24 mouse cellular contexts compared by ENCODE assay signal in genomic region chr11:102821231-102821630, GRCm38 (mm10). TPM values are rescaled to one million over a fixed set of nuclear protein-coding genes. Genes with fewer than 3 reads are reported as not detected.
A peak's percentile ranks its signal among the peaks of the same experiment; 100 is the strongest.
DNase-seq lines count a peak whose midpoint lies in the region; ATAC-seq and TF ChIP-seq lines count a peak whose summit lies in the region.
"Had no signal": no experiment of that assay in that cellular context is flagged by ENCODE, and none has a peak within 500 bp of the region (broad histone marks: within the 10 kb centered on the region; RNA-seq: fewer than 3 reads in every experiment).

No protein-coding gene starts in this region.

- no peaks in the 10 kb centered on the region for H3K36me3 ChIP-seq in ES-E14 (ENCODE audit: control insufficient read depth, insufficient read depth, low read length, poor library complexity, severe bottlenecking)
- no peaks in the 10 kb centered on the region for H3K36me3 ChIP-seq in splenic B cell, adult 2 months (ENCODE audit: control insufficient read depth, insufficient read depth, low read length, poor library complexity, severe bottlenecking)
- H3K36me3 ChIP-seq: hindbrain, embryonic 15.5 days had no signal

- no peak overlapping the region; the same call in 1 of the 2 replicates for H3K27ac ChIP-seq in ES-E14 (ENCODE audit: insufficient read depth, low read depth, low read length, poor library complexity, severe bottlenecking)
- H3K27ac ChIP-seq: hindbrain, embryonic 15.5 days had no signal

- DNase-seq in CD4-positive, CD25-positive, alpha-beta regulatory T cell, adult 2 months (ENCODE audit: low read depth, low spot score), result peak; percentile 38
- DNase-seq in lung, postnatal 36 days, result peak; percentile 9
- no peak for DNase-seq in lung, postnatal 10 days
- peak; percentile 84 for DNase-seq in ES-E14 (ENCODE audit: low read depth, low spot score)
- DNase-seq in splenic B cell, adult 2 months (ENCODE audit: low read depth, low spot score), result peak; percentile 34
- DNase-seq in urinary bladder, adult 2 months (ENCODE audit: low spot score), result no peak
- no peak for DNase-seq in frontal cortex, postnatal 14 days (ENCODE audit: low spot score in 2 of 2)
- DNase-seq: adrenal gland, postnatal 14 days; cerebellum, adult 18-20 months; cerebellum, postnatal 36 days; gastrocnemius, postnatal 14 days; heart, postnatal 10 days; kidney, postnatal 25 days; layer of hippocampus, adult 9-11 months; lung, postnatal 14 days; right cerebral cortex, postnatal 14 days had no signal

- H3K4me3 ChIP-seq in ES-E14 (ENCODE audit: insufficient read depth in 1 of 2, low read depth in 1 of 2, low read length in 2 of 2, poor library complexity in 1 of 2, severe bottlenecking in 1 of 2), result no peak overlapping the region
- H3K4me3 ChIP-seq: hindbrain, embryonic 15.5 days had no signal

- H3K9ac ChIP-seq in ES-E14 (ENCODE audit: insufficient read depth, low read depth, low read length, poor library complexity, severe bottlenecking), result no peak overlapping the region
- H3K9ac ChIP-seq: hindbrain, embryonic 15.5 days had no signal

- H3K4me1 ChIP-seq in ES-E14 (ENCODE audit: control insufficient read depth in 2 of 2, insufficient read depth in 2 of 2, low read length in 2 of 2, poor library complexity in 1 of 2), result peaks cover 5 to 7% of the 10 kb centered on the region in 2 experiments

- no peak for ATAC-seq in CD4-positive, CD25-positive, alpha-beta regulatory T cell, adult 4 months
- ATAC-seq: intestine, postnatal 0 days; midbrain, embryonic 16.5 days had no signal

- in situ Hi-C loops in ES-E14 (cut with MboI; ENCODE audit: low sequenced_read_pairs in 2 of 2, unreplicated experiment in 2 of 2), result no loop called here

- H3K9me3 ChIP-seq in ES-E14 (ENCODE audit: control insufficient read depth, insufficient read depth, low read depth, low read length), result no peaks in the 10 kb centered on the region
- H3K9me3 ChIP-seq: hindbrain, embryonic 15.5 days had no signal

- peaks cover 4% of the 10 kb centered on the region for H3K27me3 ChIP-seq in splenic B cell, adult 2 months (ENCODE audit: control insufficient read depth, insufficient read depth, low read length, poor library complexity, severe bottlenecking)
- H3K27me3 ChIP-seq: hindbrain, embryonic 15.5 days had no signal

TF ChIP-seq in ES-E14, 5 proteins besides CTCF, POLR2A, EP300 and RAD21:
- TF ChIP-seq MAFK (IDR thresholded peaks at IDR 0.05; ENCODE audit: insufficient read depth, low read depth, low read length), result no peak
- TF ChIP-seq ZNF384 (IDR thresholded peaks at IDR 0.05; ENCODE audit: low read depth, low read length), result peak; percentile 44; the same call in 1 of the 2 replicates

RNA-seq across cellular contexts. Expression of gene Gjc1, which starts 1.7 kb away (rescaled TPM):
- under 1 TPM in 1 of 2 experiments, not detected in 1; 0.28 TPM for polyA plus RNA-seq in CD4-positive, CD25-positive, alpha-beta regulatory T cell, adult 4 months (2017; shearing (Covaris generic))
- total RNA-seq in ES-E14 (2012; rRNA removed), result 74.8 and 77.1 TPM in 2 replicates
- polyA plus RNA-seq in urinary bladder, adult 2 months (2012; rRNA removed), result 31.1 and 31.3 TPM in 2 replicates
- total RNA-seq: megakaryocyte-erythroid progenitor cell, adult 5-6 weeks; MEL had no signal

RNA-seq across cellular contexts. Expression of gene Higd1b, which starts 14.4 kb away (rescaled TPM):
- polyA plus RNA-seq in CD4-positive, CD25-positive, alpha-beta regulatory T cell, adult 4 months (2017; shearing (Covaris generic)), result not detected
- 1.0 TPM in 1 of 2 replicates, not detected in the other for total RNA-seq in ES-E14 (2012; rRNA removed)
- 3.2 and 4.0 TPM in 2 replicates for polyA plus RNA-seq in urinary bladder, adult 2 months (2012; rRNA removed)
- total RNA-seq: megakaryocyte-erythroid progenitor cell, adult 5-6 weeks; MEL had no signal
- polyA plus RNA-seq: liver, embryonic 16.5 days had no signal

RNA-seq across cellular contexts. Expression of gene Eftud2, which starts 59.6 kb away (rescaled TPM):
- polyA plus RNA-seq in CD4-positive, CD25-positive, alpha-beta regulatory T cell, adult 4 months (2017; shearing (Covaris generic)), result 100 to 1,000 TPM in 1 of 2 experiments, 10 to 100 TPM in 1; 97.2 to 170 TPM
- total RNA-seq in ES-E14 (2012; rRNA removed), result 161 and 198 TPM in 2 replicates
- 42.1 and 43.4 TPM in 2 replicates for polyA plus RNA-seq in urinary bladder, adult 2 months (2012; rRNA removed)

RNA-seq across cellular contexts. Expression of gene Ccdc103, which starts 59.8 kb away (rescaled TPM):
- polyA plus RNA-seq in CD4-positive, CD25-positive, alpha-beta regulatory T cell, adult 4 months (2017; shearing (Covaris generic)), result not detected
- 0.48 and 1.1 TPM in 2 replicates for total RNA-seq in ES-E14 (2012; rRNA removed)
- 0.66 and 0.77 TPM in 2 replicates for polyA plus RNA-seq in urinary bladder, adult 2 months (2012; rRNA removed)
- total RNA-seq: gastrocnemius, postnatal 14 days; megakaryocyte-erythroid progenitor cell, adult 5-6 weeks had no signal
- polyA plus RNA-seq: spleen, adult 2 months had no signal

RNA-seq across cellular contexts. Expression of gene Adam11, which starts 60.0 kb away (rescaled TPM):
- polyA plus RNA-seq in CD4-positive, CD25-positive, alpha-beta regulatory T cell, adult 4 months (2017; shearing (Covaris generic)), result not detected
- 1.7 and 2.5 TPM in 2 replicates for total RNA-seq in ES-E14 (2012; rRNA removed)
- polyA plus RNA-seq in urinary bladder, adult 2 months (2012; rRNA removed), result 7.5 and 8.5 TPM in 2 replicates

Comparison
In these comparisons a context has a peak if more than half of its experiments do, and no peak if none do; other contexts are left out.
1. DNase-seq: peak in CD4-positive, CD25-positive, alpha-beta regulatory T cell, adult 2 months (single experiment), lung, postnatal 36 days (single experiment), ES-E14 (single experiment) and splenic B cell, adult 2 months (single experiment); none in lung, postnatal 10 days (single experiment), urinary bladder, adult 2 months (single experiment) and frontal cortex, postnatal 14 days (0 of 2).
2. RNA of gene Gjc1, which starts 1.7 kb away (polyA plus RNA-seq): 31.1 to 31.3 TPM in urinary bladder, adult 2 months; 0.28 TPM in CD4-positive, CD25-positive, alpha-beta regulatory T cell, adult 4 months; every median in the first group is over 10 times any median in the second.